Mouse (Mus musculus) adrenal gland (tissue): ENCODE results near the gene Iqcc.

Source experiments
- intact Hi-C: fragments of 180-260 bp; cut with DNase I; formaldehyde crosslinking; loops from one replicate; pipeline ENCODE4 v1.15.1; 2025
- long read RNA-seq, 2 experiments: library from polyadenylated mRNA; unstranded; transcript quantifications; one replicate each; pipeline ENCODE4 v2.0.0; 2020; ENCODE audit warnings: borderline replicate concordance in 1 of 2; ENCODE audit not compliant: insufficient replicate concordance in 1 of 2

Iqcc gene
- long read RNA-seq, experiment 1, transcript Iqcc-202 (3 exons, 491 nt) = major isoform, 5 of 17 reads
- long read RNA-seq, experiment 1, partial matches to known transcripts = 0 of 17 reads
- long read RNA-seq, experiment 1, other reads (novel, unspliced or antisense) = 11 of 17 reads
- long read RNA-seq, experiment 2, transcript Iqcc-201 (5 exons, 2,639 nt) = major isoform, 7 of 20 reads
- long read RNA-seq, experiment 2, partial matches to known transcripts = 0 of 20 reads
- long read RNA-seq, experiment 2, other reads (novel, unspliced or antisense) = 9 of 20 reads

- intact Hi-C loops = no loop called here
Observed at GRCm38 (mm10) chr4:129618786-129619691, at the start of gene Iqcc. Gene Iqcc, minus strand, starts transcription at chr4:129619099.

- intact Hi-C loops = no loop called here
Observed at GRCm38 (mm10) chr4:129662255-129662813, 43.4 kb upstream of the Iqcc start.

GRCm38 (mm10) chr4:129661584-129661983, 42.7 kb upstream of the Iqcc start:
- intact Hi-C loops = no loop called here

GRCm38 (mm10) chr4:129654770-129655169, 35.9 kb upstream of the Iqcc start:
- intact Hi-C loops = no loop called here

- intact Hi-C loops = no loop called here
Observed at GRCm38 (mm10) chr4:129650359-129650758, 31.5 kb upstream of the Iqcc start.

GRCm38 (mm10) chr4:129648656-129649055, 29.8 kb upstream of the Iqcc start:
- intact Hi-C loops = no loop called here

GRCm38 (mm10) chr4:129645204-129645603, 26.3 kb upstream of the Iqcc start:
- intact Hi-C loops = no loop called here

GRCm38 (mm10) chr4:129641756-129642155, 22.9 kb upstream of the Iqcc start:
- intact Hi-C loops = no loop called here

GRCm38 (mm10) chr4:129640638-129641467, 22.0 kb upstream of the Iqcc start, which contains the start of gene Txlna:
Gene Txlna, minus strand, starts transcription at chr4:129641065.
- intact Hi-C loops = no loop called here

GRCm38 (mm10) chr4:129640101-129640637, 21.3 kb upstream of the Iqcc start:
- intact Hi-C loops = no loop called here

GRCm38 (mm10) chr4:129639221-129639620, 20.3 kb upstream of the Iqcc start:
- intact Hi-C loops = no loop called here

GRCm38 (mm10) chr4:129633852-129634251, 15.0 kb upstream of the Iqcc start:
- intact Hi-C loops = no loop called here

- intact Hi-C loops = no loop called here
Observed at GRCm38 (mm10) chr4:129631867-129632266, 13.0 kb upstream of the Iqcc start.

GRCm38 (mm10) chr4:129630944-129631343, 12.0 kb upstream of the Iqcc start:
- intact Hi-C loops = no loop called here

GRCm38 (mm10) chr4:129626035-129626434, 7.1 kb upstream of the Iqcc start:
- intact Hi-C loops = no loop called here

- intact Hi-C loops = no loop called here
Observed at GRCm38 (mm10) chr4:129625496-129625895, 6.6 kb upstream of the Iqcc start.

- intact Hi-C loops = no loop called here
Observed at GRCm38 (mm10) chr4:129625029-129625370, 6.1 kb upstream of the Iqcc start.

GRCm38 (mm10) chr4:129624281-129625028, 5.6 kb upstream of the Iqcc start:
- intact Hi-C loops = no loop called here

- intact Hi-C loops = no loop called here
Observed at GRCm38 (mm10) chr4:129623681-129624091, 4.8 kb upstream of the Iqcc start, which contains the start of gene Ccdc28b. Gene Ccdc28b, minus strand, starts transcription at chr4:129623947.
